Mouse (Mus musculus): Measurements from ENCODE around the gene Upp1. TPM values are rescaled to one million over a fixed set of nuclear protein-coding genes. Genes with fewer than 3 reads are reported as not detected.

The Upp1 gene
- 9.4 and 9.8 TPM in 2 replicates for polyA plus RNA-seq (2012; rRNA removed)

GRCm38 (mm10) chr11:9118050-9118420 is at the start of gene Upp1:
Gene Upp1, plus strand, starts transcription at chr11:9118103.

Other genes with a start within 250 kb of the Upp1 start
- 0.05 and 0.15 TPM in 2 replicates for gene Pkd1l1, start 144.8 kb upstream of the Upp1 start, polyA plus RNA-seq (2012; rRNA removed)
- gene Hus1, start 106.9 kb upstream of the Upp1 start, polyA plus RNA-seq (2012; rRNA removed) = 7.2 and 8.0 TPM in 2 replicates
- gene Gm11992, start 69.5 kb upstream of the Upp1 start, polyA plus RNA-seq (2012; rRNA removed) = 6.0 and 6.4 TPM in 2 replicates
- not detected in 2 replicates for gene Sun3, start 69.1 kb upstream of the Upp1 start, polyA plus RNA-seq (2012; rRNA removed)
- gene Abca13, start 73.8 kb downstream of the Upp1 start, polyA plus RNA-seq (2012; rRNA removed) = 0.02 and 0.05 TPM in 2 replicates